Mouse (Mus musculus): ENCODE data around the gene Pqbp1.
"Not testable (repeated sequence)": the region's sequence is repeated elsewhere in the genome, so short reads cannot be mapped to it uniquely, and the experiment has no call there.

Pqbp1 gene

DNA sequence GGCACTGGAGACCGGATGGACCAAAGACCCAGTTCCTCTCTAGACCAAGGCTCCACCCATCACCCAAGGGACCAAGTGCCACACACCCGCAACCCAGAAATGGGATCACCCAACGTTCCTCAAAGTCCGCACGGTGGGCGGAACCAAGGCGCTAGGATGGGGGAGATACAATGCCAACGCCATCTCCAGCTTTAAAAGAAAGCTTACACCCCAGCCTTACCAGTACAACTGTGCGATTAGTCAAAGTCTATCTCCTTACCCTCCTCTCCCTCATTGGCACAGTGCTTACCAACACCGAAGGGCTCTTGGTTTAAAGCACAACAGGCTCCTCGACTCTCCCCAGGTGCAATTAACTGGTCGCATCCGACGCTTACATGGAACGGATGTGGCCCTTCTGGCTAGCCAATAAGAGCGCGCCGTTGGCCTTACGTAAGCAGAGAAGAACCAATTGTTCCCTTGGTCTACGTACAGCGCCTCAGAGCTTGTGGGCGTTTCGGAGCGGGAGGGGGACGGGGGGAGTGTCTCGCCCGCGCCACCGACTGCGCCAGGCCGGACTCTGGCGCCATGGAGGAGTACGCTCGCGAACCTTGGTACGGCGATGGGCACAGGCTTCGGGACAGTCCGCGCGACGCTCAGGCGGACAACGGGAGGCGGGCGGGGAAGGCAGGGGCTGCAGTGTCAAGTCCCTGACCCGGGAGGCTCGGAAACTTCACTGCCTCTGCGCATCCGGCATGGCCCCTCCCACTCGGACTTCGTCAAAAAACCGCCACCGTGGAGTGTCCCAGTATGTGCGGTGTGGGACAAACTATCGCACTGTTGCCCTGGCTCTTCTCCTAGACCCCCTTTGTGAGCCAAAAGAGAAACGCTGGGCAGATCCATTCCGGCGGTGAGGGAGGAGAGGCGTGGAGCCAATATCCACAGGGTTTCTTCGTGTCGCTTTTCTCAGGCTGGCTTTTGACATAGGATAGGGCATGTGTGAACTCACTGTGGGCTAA is at the start of gene Pqbp1, which contains the start of gene Timm17b:
Gene Pqbp1 (minus strand): TSS at position 390 of the 995 bp plus-strand sequence.
Gene Timm17b (plus strand): TSS at position 478 of the 995 bp plus-strand sequence.
- DNase-seq (ENCODE audit: low read depth, low spot score) = peak; percentile 89

DNA sequence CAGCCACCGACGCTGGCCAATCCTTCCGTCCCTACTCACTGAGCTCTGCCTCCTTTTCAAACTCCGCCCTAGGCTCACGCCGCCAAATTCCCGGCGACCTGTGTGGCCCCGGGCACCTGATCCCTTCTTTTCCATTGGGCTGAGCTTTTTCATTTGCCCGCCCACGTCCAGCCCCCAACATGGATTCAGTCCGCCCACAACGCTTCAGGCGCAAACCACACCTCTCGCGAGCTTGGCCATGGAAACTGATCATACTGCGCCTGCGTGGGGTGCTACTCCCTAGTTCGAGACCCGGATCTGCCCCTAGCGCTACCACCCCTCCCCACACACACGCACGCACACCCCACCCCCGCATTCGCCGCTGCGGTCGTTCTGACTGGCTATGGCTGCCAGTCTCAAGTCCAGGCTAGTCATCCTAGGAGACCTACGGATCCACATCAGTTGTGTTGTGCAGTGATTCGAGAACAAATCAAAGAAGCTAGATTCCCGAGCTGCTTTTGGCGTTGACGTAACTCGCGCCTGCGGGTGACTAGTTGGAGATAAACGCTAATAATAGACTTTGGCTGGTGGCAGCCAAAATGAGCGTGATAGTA is 48.9 kb upstream of the Pqbp1 start:
- DNase-seq (ENCODE audit: low read depth, low spot score) = peak; percentile 92

DNA sequence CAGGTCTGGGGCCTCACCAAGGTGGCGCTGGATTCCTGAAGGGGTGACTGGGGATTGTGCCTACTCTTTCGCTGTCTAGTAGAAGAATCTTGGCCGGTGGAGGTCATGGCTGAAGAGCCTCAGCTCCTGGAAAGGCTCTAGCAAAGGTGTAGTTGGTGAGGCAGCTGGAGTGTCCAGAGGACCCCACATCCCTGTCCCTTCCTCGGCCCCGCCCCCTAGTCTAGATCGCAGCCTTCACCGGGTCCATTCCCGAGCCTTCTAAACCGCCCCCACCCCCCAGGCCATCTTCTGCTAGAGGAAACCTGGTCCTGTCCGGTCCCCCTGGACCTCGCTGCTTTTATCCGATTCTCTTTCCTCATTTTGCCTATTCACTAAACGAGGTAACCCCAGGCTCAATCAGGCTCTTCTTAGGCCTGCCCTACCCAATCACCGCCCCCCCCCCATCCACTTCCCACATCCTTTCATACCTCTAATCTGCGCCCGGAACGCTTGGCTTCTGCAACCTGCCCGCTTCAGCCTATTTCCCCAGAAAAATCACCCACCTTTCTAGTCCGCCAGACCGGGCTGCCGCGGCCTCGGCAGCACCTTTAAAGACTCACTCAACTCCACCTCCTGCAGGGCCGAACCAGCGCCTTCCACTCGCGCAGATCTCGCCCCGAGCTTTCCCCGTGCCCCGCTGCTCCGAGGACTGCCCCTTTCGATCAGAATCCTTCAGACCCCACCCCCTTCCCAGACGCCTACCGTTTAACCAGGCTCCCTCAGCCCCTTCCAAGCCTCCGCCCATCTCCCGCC is 48.2 kb upstream of the Pqbp1 start, which contains the start of gene Hdac6:
Gene Hdac6 (minus strand): TSS at position 782 of the 792 bp plus-strand sequence.
- no peak for DNase-seq (ENCODE audit: low read depth, low spot score)

DNA sequence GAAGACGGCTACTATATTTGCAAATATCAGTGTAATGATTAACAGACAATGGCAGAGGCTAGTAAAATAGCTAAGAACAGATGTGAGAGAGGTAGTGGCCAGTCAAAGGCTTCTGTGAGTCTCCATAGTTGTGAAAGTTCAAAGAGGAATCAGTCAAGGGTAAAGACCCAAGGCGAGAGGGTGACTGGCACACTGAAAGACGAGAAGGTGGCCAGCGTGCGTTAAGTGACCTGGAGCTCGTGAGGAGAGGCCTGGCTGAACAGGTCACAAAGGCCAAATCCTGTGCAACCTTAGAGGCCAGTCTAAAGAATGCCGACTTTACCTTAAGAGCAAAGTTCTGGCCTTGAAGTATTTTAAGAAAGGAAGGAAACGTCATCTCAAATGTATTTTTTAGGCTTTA is 46.5 kb upstream of the Pqbp1 start:
- DNase-seq (ENCODE audit: low read depth, low spot score) = no peak

DNA sequence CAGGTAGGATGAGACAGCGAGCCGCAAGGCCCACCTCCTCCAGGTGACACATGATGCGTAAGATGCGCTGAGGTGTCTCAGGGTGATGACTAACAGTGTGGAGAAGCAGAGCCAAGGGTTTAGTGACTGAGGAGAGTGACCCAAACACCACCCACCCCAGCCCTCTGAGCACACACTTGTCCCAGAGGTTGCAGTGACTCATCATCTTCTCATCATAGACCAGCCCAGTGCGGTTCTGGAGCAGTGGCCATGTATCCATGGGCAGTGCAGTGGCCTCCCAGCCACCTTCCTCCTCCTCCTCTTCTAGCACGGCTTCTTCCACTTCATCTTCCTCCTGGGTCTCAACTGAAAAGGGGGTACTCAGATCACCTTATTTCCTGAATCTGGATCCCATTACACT is 38.6 kb upstream of the Pqbp1 start:
- no peak for DNase-seq (ENCODE audit: low read depth, low spot score)

DNA sequence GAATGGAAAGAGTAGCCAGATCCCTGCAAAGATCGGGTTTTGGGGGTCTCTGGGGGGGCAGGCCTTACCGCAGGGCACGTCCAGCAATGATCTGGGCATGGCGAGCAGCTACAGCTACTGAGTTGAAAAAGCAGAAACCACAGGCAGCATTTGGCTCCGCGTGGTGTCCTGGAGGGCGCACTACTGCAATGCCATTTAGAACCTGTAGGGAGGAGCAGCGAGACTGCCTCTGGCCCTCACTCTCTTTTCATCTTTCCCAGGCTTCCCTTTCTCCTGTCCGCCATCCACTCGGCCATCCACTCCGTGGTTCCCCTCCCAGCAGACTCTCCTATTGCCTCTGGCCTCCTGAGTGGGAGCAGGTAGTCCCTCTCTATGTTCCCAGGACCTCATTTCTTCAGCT is 37.8 kb upstream of the Pqbp1 start:
- no peak for DNase-seq (ENCODE audit: low read depth, low spot score)

DNA sequence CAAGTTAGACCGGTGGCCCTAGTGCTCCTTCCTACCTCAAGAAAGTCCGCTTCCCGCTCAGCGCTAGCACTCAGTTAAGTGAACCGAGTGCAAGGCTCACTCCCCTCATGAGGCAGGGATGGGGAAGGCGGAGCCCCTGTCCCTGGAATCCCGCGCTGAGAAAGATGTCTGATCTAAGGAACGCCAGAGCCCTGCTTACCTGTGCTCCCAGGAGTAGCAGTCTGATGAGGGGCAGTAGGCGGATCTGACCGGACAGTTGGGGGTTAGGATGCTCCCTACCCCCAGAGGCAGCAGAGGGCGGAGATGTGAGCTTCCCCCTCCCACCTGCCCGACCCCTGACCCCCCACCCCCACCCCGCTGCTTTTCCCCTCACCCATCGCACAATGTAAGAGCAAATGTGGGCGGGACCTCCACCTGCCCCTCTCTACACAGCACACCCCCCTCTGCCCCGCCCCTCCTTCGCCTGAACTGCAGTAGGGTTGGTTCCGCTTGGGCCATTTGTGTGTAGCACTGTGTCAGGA is 29.3 kb upstream of the Pqbp1 start, which contains the start of gene Eras:
Gene Eras (minus strand): TSS at position 338 of the 521 bp plus-strand sequence.
- no peak for DNase-seq (ENCODE audit: low read depth, low spot score)

DNA sequence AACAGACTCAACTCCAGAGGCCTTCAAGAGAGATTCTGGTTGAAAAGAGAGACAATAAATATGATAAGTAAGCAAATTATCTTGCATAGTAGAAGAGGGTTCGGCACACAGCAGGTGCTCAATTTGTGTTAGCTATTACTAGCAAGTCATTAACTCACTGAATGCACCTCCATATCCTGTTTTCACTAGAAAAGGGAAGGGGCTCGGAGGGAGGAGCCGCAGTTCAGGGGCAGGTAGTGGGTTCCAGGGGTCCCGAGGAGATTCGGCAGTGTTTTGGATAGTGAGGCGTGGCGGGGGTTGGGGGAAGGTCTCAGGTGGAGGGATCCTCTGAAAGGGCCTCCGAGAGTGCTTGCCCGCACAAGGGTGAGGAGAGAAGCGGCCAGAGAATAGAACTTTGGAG is 28.0 kb upstream of the Pqbp1 start:
- no peak for DNase-seq (ENCODE audit: low read depth, low spot score)

DNA sequence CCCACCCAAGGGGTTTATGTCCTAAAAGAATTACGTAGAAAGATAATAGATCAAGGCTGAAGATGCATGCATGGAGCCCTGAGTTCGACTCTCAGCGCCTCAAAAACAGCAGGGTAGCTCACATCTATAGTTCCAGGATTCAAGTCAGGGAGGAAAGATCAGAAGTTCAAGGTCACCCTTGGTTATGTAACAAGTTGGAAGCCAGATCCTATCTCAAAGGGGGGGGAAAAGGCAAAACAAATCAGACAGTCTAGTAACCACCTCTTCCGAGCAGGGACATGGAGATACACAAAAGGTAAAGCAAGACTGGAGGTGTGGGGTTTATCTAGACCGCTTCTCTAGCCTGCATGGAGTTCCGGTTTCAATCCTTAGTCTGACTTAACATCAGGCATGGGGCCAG is 27.2 kb upstream of the Pqbp1 start:
- no peak for DNase-seq (ENCODE audit: low read depth, low spot score)

DNA sequence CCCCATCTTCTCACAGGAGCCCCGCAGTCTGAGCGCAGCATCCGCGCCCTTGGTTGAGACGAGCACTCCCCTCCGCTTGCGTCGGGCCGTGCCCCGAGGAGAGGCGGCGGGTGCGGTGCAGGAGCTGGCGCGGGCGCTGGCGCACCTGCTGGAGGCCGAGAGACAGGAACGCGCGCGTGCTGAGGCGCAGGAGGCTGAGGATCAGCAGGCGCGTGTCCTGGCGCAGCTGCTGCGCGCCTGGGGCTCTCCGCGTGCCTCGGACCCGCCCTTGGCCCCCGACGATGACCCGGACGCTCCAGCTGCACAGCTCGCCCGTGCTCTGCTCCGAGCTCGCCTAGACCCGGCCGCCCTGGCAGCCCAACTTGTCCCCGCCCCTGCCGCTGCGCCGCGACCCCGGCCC is 23.0 kb upstream of the Pqbp1 start:
- DNase-seq (ENCODE audit: low read depth, low spot score) = no peak

DNA sequence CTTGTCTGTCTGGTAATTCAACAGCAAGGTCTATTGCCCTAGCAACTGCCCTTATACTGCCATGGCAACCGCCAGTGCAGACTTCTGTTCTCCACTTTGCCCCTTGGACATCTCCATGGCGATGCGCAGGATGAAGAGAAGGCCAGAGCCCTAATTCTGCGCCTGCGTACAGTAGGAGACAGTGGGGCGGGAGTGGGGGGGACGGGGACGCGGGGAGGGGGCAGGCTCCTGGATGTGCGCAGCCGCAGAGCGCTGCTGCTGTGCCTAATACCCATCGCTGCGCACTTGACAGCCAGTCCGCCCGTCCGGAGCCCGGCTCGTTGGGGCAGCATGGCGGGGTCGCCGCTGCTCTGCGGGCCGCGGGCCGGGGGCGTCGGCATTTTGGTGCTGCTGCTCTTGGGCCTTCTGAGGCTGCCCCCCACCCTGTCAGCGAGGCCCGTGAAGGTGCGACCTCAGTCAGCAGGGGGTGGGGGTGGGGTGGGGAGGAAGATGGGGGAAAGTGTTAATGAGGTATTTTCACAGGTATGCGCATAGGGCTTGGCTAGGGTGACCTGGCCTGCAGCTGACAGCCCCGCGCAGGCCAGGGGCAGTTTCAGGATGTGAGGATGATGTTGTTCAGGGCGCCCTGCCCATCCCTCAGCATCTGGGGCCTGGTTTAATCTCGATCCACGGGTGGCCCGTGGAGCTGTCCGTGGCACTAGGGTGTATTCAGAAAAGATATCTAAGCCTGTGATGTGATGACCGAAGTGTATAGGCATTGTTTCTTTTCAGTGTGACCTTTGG is 20.7 kb upstream of the Pqbp1 start, which contains the start of gene Pcsk1n:
Gene Pcsk1n (plus strand): TSS at position 222 of the 783 bp plus-strand sequence.
- peak; percentile 57 for DNase-seq (ENCODE audit: low read depth, low spot score)

DNA sequence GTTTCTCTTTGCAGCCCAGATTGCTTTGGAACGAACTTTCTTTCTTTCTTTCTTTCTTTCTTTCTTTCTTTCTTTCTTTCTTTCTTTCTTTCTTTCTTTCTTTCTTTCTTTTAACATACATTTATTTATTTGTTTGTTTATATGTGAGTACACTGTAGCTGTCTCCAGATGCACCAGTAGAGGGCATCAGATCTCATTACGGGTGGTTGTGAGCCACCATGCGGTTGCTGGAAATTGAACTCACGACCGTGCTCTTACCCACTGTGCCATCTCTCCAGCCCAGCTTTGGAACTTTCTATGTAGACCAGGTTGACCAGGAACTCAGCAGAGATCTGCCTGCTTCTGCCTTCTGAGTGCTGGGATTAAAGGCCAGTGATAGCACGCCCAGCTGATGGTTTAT is 18.9 kb upstream of the Pqbp1 start:
- DNase-seq (ENCODE audit: low read depth, low spot score) = not testable (repeated sequence)

DNA sequence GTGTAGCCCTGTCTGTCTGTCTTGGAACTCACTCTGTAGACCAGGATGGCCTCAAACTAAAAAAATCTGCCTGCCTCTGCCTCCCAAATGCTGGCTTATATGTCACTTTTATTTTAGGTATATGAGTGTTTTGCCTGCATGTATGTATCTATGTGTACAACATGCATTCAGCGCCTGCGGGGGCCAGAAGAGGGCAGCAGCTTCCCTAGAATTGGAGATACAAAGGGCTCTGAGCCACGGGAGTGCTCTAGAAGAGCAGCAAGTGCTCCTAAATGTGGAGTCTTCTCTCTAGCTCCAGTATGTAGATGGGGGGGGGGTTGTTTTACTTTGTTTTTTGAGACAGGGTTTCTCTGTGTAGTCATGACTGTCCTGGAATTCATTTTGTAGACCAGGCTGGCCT is 16.6 kb upstream of the Pqbp1 start:
- not testable (repeated sequence) for DNase-seq (ENCODE audit: low read depth, low spot score)

DNA sequence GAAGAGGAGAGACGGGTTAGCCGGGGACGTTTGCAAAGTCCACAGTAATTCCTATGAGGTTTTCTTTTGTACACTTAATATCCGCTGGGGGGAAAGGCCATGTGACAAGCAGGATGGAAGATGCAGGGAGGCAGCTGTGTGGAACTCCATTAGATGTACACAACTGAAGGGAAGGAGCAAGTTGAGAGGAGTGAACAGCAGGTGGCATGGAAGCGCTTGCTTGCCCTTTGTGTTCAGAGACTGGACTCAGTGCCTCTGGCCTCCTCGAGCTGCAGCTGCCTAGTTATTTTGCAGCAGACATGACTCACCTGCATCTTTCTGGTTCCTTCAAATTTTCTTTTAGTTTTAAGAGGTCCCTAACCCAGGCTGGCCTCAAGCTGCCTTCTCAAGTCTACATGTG is 11.4 kb upstream of the Pqbp1 start:
- no peak for DNase-seq (ENCODE audit: low read depth, low spot score)

DNA sequence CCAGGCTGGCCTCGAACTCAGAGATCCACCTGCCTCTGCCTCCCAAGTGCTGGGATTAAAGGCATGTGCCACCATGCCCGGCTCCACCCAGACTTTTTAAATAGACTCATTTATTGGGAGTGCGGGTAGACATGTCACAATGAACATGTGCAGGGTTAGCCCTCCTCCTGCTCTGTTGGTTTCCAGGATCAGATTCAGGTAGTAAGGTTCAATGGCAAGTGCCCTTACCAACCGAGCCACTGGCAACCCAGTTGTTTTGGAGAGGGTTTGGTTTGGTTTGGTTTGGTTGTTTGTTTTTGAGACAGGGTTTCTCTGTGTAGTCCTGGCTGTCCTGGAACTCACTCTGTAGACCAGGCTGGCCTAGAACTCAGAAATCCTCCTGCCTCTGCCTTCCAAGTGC is 10.2 kb upstream of the Pqbp1 start, which contains the start of gene Gm10490:
Gene Gm10490 (plus strand): TSS at position 301 of the 400 bp plus-strand sequence.
- DNase-seq (ENCODE audit: low read depth, low spot score) = not testable (repeated sequence)

DNA sequence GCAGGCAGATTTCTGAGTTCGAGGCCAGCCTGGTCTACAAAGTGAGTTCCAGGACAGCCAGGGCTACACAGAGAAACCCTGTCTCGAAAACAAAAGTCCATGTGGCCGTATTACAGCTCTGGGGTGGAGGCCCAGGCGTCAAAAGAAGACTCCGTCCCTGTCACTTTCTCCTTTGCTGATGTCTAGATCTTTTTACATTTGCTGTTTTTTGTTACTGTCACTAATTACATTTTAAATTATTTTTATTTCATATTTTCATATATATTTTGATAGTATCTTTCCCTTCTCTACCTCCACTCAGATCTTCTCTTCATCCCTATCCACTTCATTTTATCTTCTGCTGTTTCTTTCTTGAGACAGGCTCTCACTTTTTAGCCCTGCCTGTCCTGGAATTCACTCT is 8.7 kb upstream of the Pqbp1 start, which contains the start of gene Gm10491:
Gene Gm10491 (minus strand): TSS at position 101 of the 400 bp plus-strand sequence.
- DNase-seq (ENCODE audit: low read depth, low spot score) = no peak

DNA sequence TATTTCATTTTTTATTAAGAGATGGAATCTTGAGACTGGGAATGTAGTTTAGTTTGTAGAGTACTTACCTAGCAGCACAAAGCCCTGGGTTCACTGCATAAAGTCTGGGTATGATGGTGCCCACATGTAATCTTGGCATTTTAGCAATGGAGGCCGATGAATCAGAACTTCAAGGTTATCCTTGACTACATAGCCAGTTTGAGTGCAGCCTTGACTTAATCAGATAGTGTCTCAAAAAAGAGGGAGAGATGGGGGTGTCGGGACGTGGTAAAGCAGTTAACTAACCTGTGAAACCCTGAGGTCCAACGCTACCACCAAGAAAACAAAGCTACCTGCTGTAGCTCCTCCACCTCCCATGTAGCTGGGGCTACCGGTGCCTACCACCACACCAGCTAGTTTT is 5.4 kb upstream of the Pqbp1 start:
- DNase-seq (ENCODE audit: low read depth, low spot score) = no peak

DNA sequence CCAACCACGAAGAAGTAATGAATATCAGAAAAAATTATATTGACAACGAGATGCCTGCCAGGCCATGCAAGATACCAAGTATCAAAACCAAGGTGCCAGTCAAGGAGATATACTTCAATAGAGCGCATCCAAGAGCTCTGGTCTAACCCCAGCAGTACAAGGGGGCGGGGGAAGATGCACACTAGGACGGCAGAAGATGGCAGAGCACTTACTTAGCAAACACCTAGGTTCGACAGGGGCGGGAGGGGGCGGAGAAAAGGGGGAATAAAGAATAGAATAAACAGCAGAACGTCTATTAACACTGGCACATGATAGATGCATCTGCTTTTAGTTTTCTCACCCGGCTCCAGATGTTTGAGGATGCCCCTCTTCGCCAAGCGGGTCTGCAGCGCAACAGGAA is 858 bp downstream of the Pqbp1 start:
- DNase-seq (ENCODE audit: low read depth, low spot score) = no peak

DNA sequence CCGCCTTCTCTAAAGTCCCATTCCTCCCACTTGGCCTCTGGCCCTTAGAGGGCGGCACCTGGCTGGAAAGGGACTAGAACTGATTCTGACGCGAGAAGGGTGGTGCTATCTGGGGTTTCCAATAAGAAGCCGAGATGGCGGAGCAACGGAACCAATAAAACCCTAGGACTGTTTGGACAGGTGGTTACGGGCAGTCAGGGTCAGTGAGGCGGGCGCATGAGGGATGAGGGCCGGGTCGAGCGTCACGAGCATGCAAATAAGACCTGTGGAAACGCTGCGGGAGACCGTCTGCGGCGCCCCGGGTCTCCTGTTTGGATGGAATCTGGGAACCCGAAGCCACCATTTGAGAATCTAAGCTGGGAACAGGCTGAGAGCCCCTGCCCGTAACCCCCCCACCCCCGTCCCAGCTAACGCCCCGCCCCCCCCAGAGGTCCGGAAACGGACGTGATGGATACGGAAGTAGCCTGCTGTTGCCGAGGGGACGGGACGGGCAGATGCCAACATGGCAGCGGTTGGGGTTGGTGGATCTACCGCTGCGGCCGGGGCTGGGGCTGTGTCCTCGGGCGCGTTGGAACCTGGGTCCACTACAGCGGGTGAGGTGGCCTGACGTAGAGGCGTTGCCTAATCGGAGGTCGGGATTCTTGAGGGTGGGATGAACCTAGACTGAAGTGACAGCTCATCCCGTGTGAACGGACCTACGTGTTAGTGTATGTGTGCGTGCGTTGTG is 15.1 kb downstream of the Pqbp1 start, which contains the start of gene Slc35a2:
Gene Slc35a2 (plus strand): TSS at position 188 of the 727 bp plus-strand sequence.
- peak; percentile 66 for DNase-seq (ENCODE audit: low read depth, low spot score)

DNA sequence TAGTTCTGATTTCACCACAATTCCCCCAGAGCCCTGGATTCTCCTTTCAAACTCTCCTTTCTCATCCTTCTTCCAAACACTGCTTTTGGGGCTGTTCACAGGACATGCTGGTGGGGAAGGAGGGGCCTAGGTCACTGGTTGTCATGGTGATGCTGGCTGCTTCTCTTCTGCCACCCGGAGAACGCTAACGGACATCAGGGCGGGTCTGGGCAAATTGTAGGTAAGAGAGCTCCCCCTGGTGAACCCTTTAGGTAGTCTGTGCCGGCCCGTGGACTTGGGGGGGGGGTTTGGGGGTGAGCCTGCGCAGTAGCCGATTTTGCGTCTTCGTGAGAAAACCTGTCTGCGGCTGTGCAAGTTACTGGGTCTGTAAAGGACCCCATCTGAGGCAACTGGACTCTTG is 19.2 kb downstream of the Pqbp1 start:
- DNase-seq (ENCODE audit: low read depth, low spot score) = peak; percentile 51
